Mouse (Mus musculus) R1 (cell line): ENCODE results near the gene Mn1.

ENCODE experiments used
- DNase-seq: peaks from one replicate; pipeline ENCODE4 v3.0.0-alpha.2; 2018; ENCODE audit warnings: low read depth, low spot score

The Mn1 gene

DNA sequence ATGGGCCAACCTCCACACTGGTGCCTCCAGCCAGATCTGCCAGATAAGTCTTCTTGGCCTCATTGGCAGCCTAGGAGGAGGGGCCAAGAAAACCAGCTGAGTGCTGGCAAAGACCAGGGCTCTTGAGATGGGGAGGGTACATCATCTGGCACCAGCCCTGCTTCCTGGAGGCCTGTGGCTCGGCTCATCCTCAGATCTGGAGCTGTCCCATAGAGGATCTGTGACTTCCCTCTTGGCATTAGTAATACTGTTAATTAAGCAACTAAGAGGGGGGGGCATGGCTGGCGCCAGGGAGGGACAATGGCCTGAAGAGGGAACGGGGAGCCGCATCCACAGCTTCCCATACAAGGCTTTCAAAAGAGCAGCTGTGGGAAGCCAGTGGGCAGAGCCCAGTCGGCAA, 58.6 kb downstream of the Mn1 start:
- DNase-seq, result no peak

DNA sequence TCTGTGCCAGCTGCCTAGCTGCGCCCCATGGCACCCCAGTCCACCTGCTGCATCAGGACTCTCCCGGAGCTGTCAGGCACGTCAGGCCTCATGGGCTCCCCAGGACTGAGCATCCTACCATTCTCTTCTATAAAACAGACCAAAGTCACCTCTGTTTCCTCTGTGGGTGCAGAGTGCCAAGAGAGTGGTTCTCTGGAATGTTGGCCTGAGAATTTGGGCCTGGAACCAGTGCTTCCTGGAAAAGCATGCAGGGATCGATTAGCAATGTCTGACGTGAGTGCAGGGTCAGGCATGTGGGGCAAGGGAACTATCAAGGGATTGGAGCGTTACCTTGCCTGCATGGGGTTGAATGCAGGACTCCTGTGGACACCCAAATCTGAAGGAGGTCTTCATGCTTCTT, 59.0 kb downstream of the Mn1 start:
- DNase-seq, result peak; percentile 25

DNA sequence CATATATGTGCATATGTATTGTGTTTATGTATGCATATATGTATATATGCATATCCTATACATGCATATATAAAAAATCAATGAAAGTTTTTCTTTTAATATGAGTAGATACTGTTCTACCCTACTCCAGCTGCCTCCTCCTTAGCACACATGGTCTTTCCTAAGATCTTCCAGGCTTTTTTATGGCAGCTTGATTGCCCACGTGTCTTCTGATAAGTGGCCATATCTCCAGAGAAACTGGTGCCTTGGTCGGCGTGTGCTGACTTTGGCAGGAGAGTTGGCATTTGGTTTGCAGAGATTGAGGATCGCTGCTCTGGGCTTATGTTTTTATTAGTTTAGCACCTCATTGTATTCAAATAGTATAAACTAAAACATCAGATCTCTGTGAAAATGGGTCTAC, 68.7 kb downstream of the Mn1 start:
- no peak for DNase-seq

DNA sequence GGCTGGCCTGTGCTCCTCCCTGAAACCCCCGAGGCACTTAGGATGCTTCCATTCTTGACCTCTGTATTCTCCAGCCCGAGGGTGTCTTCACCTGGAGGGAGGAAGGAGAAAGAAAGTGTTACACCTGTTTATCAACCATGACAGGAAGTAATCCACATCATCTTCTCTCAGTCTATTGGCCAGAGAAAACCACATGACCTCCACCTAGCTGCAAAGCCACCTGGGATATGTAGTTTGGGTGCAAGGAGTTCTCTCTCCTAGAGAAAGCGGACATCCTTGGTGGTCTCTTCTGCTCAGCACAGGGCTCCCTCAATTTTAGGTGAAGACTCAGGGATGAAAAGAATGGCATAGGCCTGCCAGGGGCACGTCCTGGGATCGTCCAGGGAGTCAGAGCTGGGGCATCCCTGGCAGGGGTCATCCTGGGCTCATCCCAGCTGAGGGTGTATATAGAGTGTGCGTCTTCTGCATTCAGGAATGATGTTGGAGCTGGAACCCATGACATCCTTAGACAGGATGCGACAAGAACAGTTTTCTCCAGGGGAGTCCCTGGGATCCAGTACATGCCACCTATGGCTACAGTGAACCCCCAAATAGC, 72.0 kb downstream of the Mn1 start:
- peak; percentile 55 for DNase-seq

DNA sequence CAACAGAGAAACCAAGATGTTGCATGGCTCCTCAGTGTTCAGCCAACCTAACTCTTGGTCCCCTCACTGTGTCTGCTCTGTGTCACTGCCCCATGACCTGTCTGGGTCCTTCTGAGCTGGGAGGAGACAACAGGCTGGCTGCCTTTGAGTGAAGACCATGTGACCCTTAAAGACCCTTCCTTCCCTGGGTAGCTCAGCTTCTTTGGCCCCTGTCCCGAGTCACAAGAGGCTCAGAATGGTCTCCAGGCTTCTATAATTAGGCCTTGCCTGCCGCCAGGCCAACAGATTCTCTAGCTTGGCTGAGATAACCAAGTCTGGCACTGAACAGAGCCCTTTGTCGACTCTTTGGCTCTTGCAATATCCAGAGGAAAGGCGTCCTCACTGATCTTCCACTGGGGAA, 73.4 kb downstream of the Mn1 start:
- no peak for DNase-seq

DNA sequence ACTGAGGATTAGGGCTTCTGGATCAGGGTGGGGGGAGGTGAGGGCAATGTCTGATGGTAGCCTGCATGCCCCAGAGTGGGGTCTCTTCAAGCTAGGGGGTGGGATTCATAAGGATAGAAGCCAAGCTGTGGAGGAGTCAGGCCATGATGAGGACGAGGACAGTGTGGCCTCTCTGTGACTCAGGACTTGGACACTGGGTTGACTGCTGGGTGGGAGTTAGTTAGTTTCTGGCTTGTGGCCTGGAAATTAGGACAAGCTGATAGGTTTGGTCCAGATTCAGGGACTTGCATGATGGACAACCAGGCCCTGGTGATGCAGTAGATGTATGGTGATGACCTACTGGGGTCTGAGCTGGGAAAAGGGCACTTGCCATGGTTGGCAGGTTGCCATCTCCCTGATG, 74.3 kb downstream of the Mn1 start:
- no peak for DNase-seq

DNA sequence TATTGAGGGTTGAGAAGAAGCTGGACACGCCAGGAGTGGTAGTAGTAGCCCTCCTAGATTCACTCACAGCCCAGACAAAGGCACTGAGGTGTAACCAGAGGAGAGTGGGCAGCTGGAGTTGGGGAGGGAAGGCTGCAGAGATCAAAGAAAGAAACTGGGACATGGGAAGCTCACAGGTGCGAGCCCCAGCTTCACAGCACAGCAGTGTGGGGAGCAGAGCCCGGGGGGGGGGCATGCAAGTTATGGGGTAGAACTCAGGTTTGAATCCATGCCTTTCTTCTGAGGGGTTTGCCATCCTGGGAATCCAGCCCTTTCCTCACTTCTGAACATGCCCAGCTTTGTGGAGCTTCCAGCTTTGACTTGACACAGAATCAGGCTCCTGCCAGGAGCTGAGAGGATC, 82.9 kb downstream of the Mn1 start:
- DNase-seq, result no peak

DNA sequence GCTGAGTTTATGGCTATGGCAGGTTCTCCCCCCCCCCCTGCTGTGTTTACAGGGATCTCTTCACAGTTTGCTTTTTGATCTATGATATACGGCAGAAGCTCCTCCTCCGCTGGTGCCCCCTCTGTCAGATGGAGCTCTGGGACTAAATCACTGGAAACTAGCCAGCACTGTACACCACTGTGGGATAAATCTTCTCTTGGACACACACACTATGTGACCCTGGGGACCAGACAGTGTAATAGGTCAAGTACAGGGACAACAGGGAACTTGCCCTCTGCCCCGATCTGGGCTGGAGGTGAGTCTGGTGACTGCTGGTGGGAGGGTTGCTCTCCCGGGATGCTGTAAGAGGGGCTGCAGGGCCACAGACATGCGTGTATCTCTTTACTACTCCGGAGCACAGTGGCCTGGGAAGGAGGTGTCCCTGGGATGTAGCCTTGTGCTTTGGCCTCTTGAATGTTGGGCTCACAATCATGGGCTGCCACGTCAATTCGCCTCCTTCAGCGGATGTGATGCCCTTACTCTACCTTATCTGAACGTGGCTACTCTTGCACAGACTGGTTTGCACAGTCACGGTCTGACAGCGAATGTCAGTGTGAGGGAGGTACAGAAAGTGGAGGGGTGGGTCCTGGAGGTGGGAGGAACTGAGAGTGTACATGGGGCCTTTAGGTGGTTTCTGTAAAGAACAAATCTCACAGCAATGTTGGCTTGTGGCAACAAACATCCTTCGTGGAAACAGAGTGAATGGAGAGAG, 84.7 kb downstream of the Mn1 start:
- DNase-seq, result no peak

DNA sequence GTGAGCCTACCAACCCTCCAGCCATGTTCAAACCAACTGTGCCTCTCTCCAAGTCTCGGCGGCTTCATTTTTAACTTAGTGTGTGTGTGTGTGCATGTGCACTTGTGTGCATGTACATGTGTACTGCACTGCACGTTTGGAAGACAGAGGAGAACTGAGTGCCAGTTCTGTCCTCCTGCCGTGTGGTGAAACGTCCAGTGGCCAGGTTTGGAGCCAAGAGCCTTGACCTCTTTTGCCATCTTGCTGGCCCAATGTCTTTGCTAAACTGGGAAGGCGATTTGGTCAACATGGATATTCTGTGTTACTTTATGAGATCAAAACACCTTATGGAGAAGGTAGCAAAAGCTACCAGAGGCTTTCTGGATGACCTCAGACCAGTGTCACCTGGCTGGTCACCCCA, 88.1 kb downstream of the Mn1 start:
- DNase-seq, result no peak

DNA sequence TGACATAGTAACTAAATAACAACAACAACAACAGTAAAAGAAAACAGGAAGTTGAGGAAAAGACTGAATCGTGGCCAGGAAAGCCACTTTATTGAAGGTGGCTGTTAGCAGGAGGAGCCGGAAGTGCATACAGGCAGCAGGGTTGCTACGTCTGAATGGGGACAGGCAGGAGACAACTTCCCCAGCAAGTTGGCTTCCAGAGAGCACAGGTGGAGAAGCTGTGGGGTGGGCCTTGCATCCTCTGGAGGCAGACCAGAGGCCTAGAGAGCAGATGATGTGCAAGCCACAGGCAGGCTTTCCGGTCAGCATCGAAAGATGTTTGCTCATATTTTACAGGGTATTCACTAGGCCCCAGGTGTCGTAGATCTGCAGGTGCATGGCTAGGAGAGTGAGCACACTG, 88.7 kb downstream of the Mn1 start:
- DNase-seq, result no peak

DNA sequence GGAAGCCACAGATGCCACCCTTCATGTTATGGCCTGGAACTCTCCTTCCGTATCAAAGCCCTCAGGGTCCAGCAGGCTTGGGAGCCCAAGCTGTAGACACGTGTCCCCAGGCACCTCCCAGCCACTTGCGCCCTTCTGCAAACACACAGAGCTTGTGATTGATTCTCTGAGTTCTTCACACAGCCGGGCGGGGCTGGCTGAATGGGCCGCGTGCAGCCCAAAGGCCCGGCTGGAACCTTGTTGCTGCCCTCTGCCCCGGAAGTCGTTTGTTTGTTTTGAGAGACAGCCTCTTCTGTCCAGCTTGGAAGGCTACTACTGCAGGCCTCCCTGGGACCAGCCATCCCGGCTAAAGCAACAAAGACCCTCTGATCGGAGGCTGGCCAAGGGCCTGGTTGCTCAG, 89.2 kb downstream of the Mn1 start:
- DNase-seq, result no peak
